Mouse (Mus musculus): Measurements from ENCODE around the gene B4galnt2. TPM values are rescaled to one million over a fixed set of nuclear protein-coding genes. Genes with fewer than 3 reads are reported as not detected.

B4galnt2 gene
- polyA plus RNA-seq, 1 experiment from 2014 or later = 1.4 TPM

GRCm38 (mm10) chr11:95853684-95854083 is 61.0 kb downstream of the B4galnt2 start:
- no peak overlapping the region for H3K4me2 ChIP-seq
- no peak overlapping the region for H3K9ac ChIP-seq
- no peaks in the 10 kb centered on the region for H3K9me3 ChIP-seq (replicated peaks)
- peaks cover 7% of the 10 kb centered on the region for H3K4me1 ChIP-seq
- ATAC-seq (replicated peaks; ENCODE audit: low FRiP score) = no peak
- H3K4me3 ChIP-seq (replicated peaks) = no peak overlapping the region
- WGBS = 64% methylated on average over 5 of the region's 5 CpGs
- no peaks in the 10 kb centered on the region for H3K36me3 ChIP-seq
- H3K27ac ChIP-seq = no peak overlapping the region
- H3K27me3 ChIP-seq = 0 out of 2 replicates have a peak, but pooled peaks cover 3% of the 10 kb centered on the region

GRCm38 (mm10) chr11:95850898-95851297 is 63.8 kb downstream of the B4galnt2 start:
- no peak for ATAC-seq (replicated peaks; ENCODE audit: low FRiP score)

GRCm38 (mm10) chr11:95844935-95845334 is 69.8 kb downstream of the B4galnt2 start:
- peaks cover 10% of the 10 kb centered on the region; the same call in 1 of the 2 replicates for H3K4me1 ChIP-seq
- no peak overlapping the region for H3K27ac ChIP-seq
- H3K9ac ChIP-seq = no peak overlapping the region
- H3K4me2 ChIP-seq = 0 out of 2 replicates have a peak overlapping the region, but pooled peaks have one; percentile 15
- H3K27me3 ChIP-seq = peaks cover 23% of the 10 kb centered on the region
- no peak overlapping the region for H3K4me3 ChIP-seq (replicated peaks)
- no peaks in the 10 kb centered on the region for H3K36me3 ChIP-seq
- H3K9me3 ChIP-seq (replicated peaks) = no peaks in the 10 kb centered on the region
- WGBS = 76% methylated on average over 4 of the region's 4 CpGs
- no peak for ATAC-seq (replicated peaks; ENCODE audit: low FRiP score)

More at GRCm38 (mm10) chr11:95850898-95851297, 63.8 kb downstream of the B4galnt2 start:
- no peaks in the 10 kb centered on the region for H3K4me1 ChIP-seq
- H3K27me3 ChIP-seq = 0 out of 2 replicates have a peak, but pooled peaks cover 3% of the 10 kb centered on the region
- no peaks in the 10 kb centered on the region for H3K36me3 ChIP-seq
- no peaks in the 10 kb centered on the region for H3K9me3 ChIP-seq (replicated peaks)
- no peak overlapping the region for H3K9ac ChIP-seq
- H3K27ac ChIP-seq = no peak overlapping the region
- no peak overlapping the region for H3K4me3 ChIP-seq (replicated peaks)
- no peak overlapping the region for H3K4me2 ChIP-seq
- WGBS = 80% methylated on average over 2 of the region's 2 CpGs

GRCm38 (mm10) chr11:95843421-95843950 is 71.2 kb downstream of the B4galnt2 start:
- Histone ChIP-seq H3K27ac (peak overlapping the region; percentile 75), H3K27me3 (peaks cover 24% of the 10 kb centered on the region), H3K9ac (no peak overlapping the region), H3K4me1 (peaks cover 18% of the 10 kb centered on the region), H3K36me3 (no peaks in the 10 kb centered on the region), H3K4me3 (replicated peaks) (peak overlapping the region; percentile 16; the same call in 1 of the 2 replicates), H3K4me2 (peak overlapping the region; percentile 29), H3K9me3 (replicated peaks) (no peaks in the 10 kb centered on the region)
- ATAC-seq (replicated peaks; ENCODE audit: low FRiP score) = no peak
- 52% methylated on average over 6 of the region's 6 CpGs for WGBS

- WGBS = 58% methylated on average over 5 of the region's 5 CpGs
- ATAC-seq (replicated peaks; ENCODE audit: low FRiP score) = no peak
- Histone ChIP-seq H3K9me3 (replicated peaks) (no peaks in the 10 kb centered on the region), H3K4me3 (replicated peaks) (no peak overlapping the region), H3K9ac (no peak overlapping the region), H3K36me3 (no peaks in the 10 kb centered on the region), H3K27ac (peak overlapping the region; percentile 75), H3K4me2 (peak overlapping the region; percentile 29; the same call in 1 of the 2 replicates), H3K4me1 (peaks cover 21% of the 10 kb centered on the region), H3K27me3 (peaks cover 24% of the 10 kb centered on the region)
These were observed 71.7 kb downstream of the B4galnt2 start for GRCm38 (mm10) chr11:95842953-95843352.

GRCm38 (mm10) chr11:95842074-95842681 is 72.5 kb downstream of the B4galnt2 start, which contains the start of gene Abi3:
TSS of gene Abi3 (minus strand) at chr11:95842476.
- H3K4me3 ChIP-seq (replicated peaks) = peak within 1 kb of the TSS; percentile 36
- H3K9me3 ChIP-seq (replicated peaks) = no peaks in the 10 kb centered on the region
- H3K36me3 ChIP-seq = no peaks in the 10 kb centered on the region
- peaks cover 29% of the 10 kb centered on the region for H3K4me1 ChIP-seq
- WGBS = 12% methylated on average over 11 of the region's 11 CpGs
- H3K4me2 ChIP-seq = peak within 1 kb of the TSS; percentile 45
- peak within 1 kb of the TSS; percentile 23; the same call in 1 of the 2 replicates for H3K9ac ChIP-seq
- H3K27me3 ChIP-seq = peaks cover 24% of the 10 kb centered on the region
- peak; percentile 77; the same call in 1 of the 2 replicates for ATAC-seq (replicated peaks; ENCODE audit: low FRiP score)
- peak within 1 kb of the TSS; percentile 75 for H3K27ac ChIP-seq

- Histone ChIP-seq H3K27me3 (peaks cover 29% of the 10 kb centered on the region), H3K4me2 (peak overlapping the region; percentile 45), H3K4me3 (replicated peaks) (peak overlapping the region; percentile 36), H3K36me3 (no peaks in the 10 kb centered on the region), H3K9me3 (replicated peaks) (no peaks in the 10 kb centered on the region), H3K9ac (0 out of 2 replicates have a peak overlapping the region, but pooled peaks have one; percentile 23), H3K4me1 (peaks cover 36% of the 10 kb centered on the region), H3K27ac (peak overlapping the region; percentile 75)
- no peak for ATAC-seq (replicated peaks; ENCODE audit: low FRiP score)
- WGBS = 60% methylated on average over 10 of the region's 10 CpGs
These were observed 73.2 kb downstream of the B4galnt2 start for GRCm38 (mm10) chr11:95841498-95841830.

- ATAC-seq (replicated peaks; ENCODE audit: low FRiP score) = no peak
- WGBS = 70% methylated on average over 5 of the region's 5 CpGs
- Histone ChIP-seq H3K9ac (0 out of 2 replicates have a peak overlapping the region, but pooled peaks have one; percentile 23), H3K36me3 (no peaks in the 10 kb centered on the region), H3K27me3 (peaks cover 34% of the 10 kb centered on the region), H3K4me2 (peak overlapping the region; percentile 45), H3K27ac (peak overlapping the region; percentile 75; the same call in 1 of the 2 replicates), H3K4me1 (peaks cover 41% of the 10 kb centered on the region), H3K9me3 (replicated peaks) (no peaks in the 10 kb centered on the region), H3K4me3 (replicated peaks) (peak overlapping the region; percentile 36)
These were observed 73.8 kb downstream of the B4galnt2 start for GRCm38 (mm10) chr11:95840694-95841497.

GRCm38 (mm10) chr11:95838999-95839868 is 75.5 kb downstream of the B4galnt2 start:
- Histone ChIP-seq H3K4me2 (0 out of 2 replicates have a peak overlapping the region, but pooled peaks have one; percentile 21), H3K4me1 (peaks cover 58% of the 10 kb centered on the region), H3K9me3 (replicated peaks) (no peaks in the 10 kb centered on the region), H3K36me3 (no peaks in the 10 kb centered on the region), H3K27ac (no peak overlapping the region), H3K4me3 (replicated peaks) (no peak overlapping the region), H3K9ac (no peak overlapping the region), H3K27me3 (peaks cover 50% of the 10 kb centered on the region)
- ATAC-seq (replicated peaks; ENCODE audit: low FRiP score) = no peak
- 76% methylated on average over 8 of the region's 8 CpGs for WGBS

GRCm38 (mm10) chr11:95838598-95838997 is 76.1 kb downstream of the B4galnt2 start:
- Histone ChIP-seq H3K9ac (no peak overlapping the region), H3K9me3 (replicated peaks) (no peaks in the 10 kb centered on the region), H3K36me3 (no peaks in the 10 kb centered on the region), H3K4me2 (no peak overlapping the region), H3K4me3 (replicated peaks) (no peak overlapping the region), H3K27me3 (peaks cover 57% of the 10 kb centered on the region), H3K27ac (0 out of 2 replicates have a peak overlapping the region, but pooled peaks have one; percentile 71), H3K4me1 (peaks cover 64% of the 10 kb centered on the region)
- ATAC-seq (replicated peaks; ENCODE audit: low FRiP score) = no peak
- WGBS = 78% methylated on average over 4 of the region's 4 CpGs

GRCm38 (mm10) chr11:95837059-95837458 is 77.6 kb downstream of the B4galnt2 start, which contains the start of gene Gngt2:
TSS of gene Gngt2 (plus strand) at chr11:95837216.
- Histone ChIP-seq H3K4me3 (replicated peaks) (no peak within 1 kb of the TSS), H3K36me3 (no peaks in the 10 kb centered on the region), H3K4me1 (peaks cover 66% of the 10 kb centered on the region), H3K27me3 (peaks cover 67% of the 10 kb centered on the region), H3K9ac (no peak within 1 kb of the TSS), H3K9me3 (replicated peaks) (no peaks in the 10 kb centered on the region), H3K27ac (peak within 1 kb of the TSS; percentile 71), H3K4me2 (peak within 1 kb of the TSS; percentile 29; the same call in 1 of the 2 replicates)
- WGBS = 56% methylated on average over 10 of the region's 10 CpGs
- ATAC-seq (replicated peaks; ENCODE audit: low FRiP score) = no peak
